Mouse (Mus musculus): Measurements from ENCODE around the gene Cd300ld2. TPM values are rescaled to one million over a fixed set of nuclear protein-coding genes. Genes with fewer than 3 reads are reported as not detected.
"Not testable (repeated sequence)": the region's sequence is repeated elsewhere in the genome, so short reads cannot be mapped to it uniquely, and the experiment has no call there.

The Cd300ld2 gene
- not detected in 2 replicates for total RNA-seq (2012; rRNA removed)
- polyA plus RNA-seq (2012; ENCODE audit: insufficient read depth in 1 of 2, insufficient read length in 2 of 2, low read depth in 1 of 2, low replicate concordance in 2 of 2, missing spikeins in 1 of 2), result not detected

DNA sequence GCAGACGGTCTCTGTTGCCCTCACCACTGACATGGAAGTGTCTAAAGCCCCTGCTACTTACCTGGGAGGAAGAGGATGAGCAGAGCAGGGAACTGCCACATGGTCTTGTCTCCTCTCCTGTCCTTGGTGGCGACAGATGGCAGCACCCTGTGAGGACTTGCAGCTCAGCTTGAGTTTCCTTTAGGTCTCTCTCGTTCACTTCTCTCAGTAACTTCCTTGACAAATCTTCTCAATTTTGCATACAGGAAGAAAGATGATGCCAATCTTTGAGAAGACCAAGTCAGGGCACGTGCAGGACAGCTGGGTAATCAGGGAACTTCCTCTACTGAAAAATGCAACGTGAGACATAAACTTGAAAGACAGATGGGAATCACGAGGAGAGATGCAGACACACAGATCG lies at the start of gene Cd300ld2:
TSS of gene Cd300ld2 (minus strand) at position 101 of the 400 bp plus-strand sequence.
- not testable (repeated sequence) for H3K36me3 ChIP-seq (ENCODE audit: control insufficient read depth in 1 of 2, insufficient read depth in 2 of 2, low read length in 2 of 2); H3K79me2 ChIP-seq (ENCODE audit: control insufficient read depth, insufficient read depth, low read length, poor library complexity); DNase-seq (ENCODE audit: low read depth, low spot score); H3K4me3 ChIP-seq (ENCODE audit: control insufficient read depth in 1 of 2, insufficient read depth in 1 of 2, low read depth in 2 of 2, low read length in 2 of 2); H3K27me3 ChIP-seq (ENCODE audit: control insufficient read depth in 1 of 2, insufficient read depth in 2 of 2, low read length in 2 of 2); H3K9ac ChIP-seq (ENCODE audit: control insufficient read depth, low read depth, low read length, poor library complexity, severe bottlenecking); H3K4me1 ChIP-seq (ENCODE audit: control insufficient read depth in 1 of 2, insufficient read depth in 2 of 2, low read length in 2 of 2); H3K9me3 ChIP-seq (replicated peaks; ENCODE audit: insufficient read depth, low read length); H3K27ac ChIP-seq (ENCODE audit: control insufficient read depth, low read depth, low read length)

DNA sequence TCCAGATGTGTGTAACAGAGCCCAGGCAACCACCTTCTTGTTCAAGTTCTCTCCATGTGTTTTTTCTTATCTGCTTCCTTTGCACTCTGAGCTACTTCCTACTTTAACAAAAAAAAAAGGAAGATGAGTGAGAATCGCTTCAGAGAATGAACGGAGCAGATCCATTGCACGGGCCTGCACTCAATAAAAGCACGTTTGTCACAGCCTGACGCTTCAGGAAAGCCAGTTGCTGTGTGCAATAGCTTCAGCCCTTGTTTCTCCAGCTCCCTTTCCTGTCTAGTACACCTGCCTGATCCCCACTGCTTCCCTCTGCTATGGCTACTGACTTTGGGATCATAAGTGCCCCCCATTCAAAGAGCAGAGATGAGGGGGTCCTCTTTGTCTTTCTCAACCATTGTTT lies 46.1 kb upstream of the Cd300ld2 start, which contains the start of gene Cd300e:
TSS of gene Cd300e (minus strand) at position 101 of the 400 bp plus-strand sequence.
- Histone ChIP-seq H3K4me1 (ENCODE audit: control insufficient read depth in 1 of 2, insufficient read depth in 2 of 2, low read length in 2 of 2) (no peaks in the 10 kb centered on the region), H3K36me3 (ENCODE audit: control insufficient read depth in 1 of 2, insufficient read depth in 2 of 2, low read length in 2 of 2) (no peaks in the 10 kb centered on the region), H3K79me2 (ENCODE audit: control insufficient read depth, insufficient read depth, low read length, poor library complexity) (no peaks in the 10 kb centered on the region), H3K9me3 (replicated peaks; ENCODE audit: insufficient read depth, low read length) (no peaks in the 10 kb centered on the region), H3K27ac (ENCODE audit: control insufficient read depth, low read depth, low read length) (no peak within 1 kb of the TSS), H3K4me3 (ENCODE audit: control insufficient read depth in 1 of 2, insufficient read depth in 1 of 2, low read depth in 2 of 2, low read length in 2 of 2) (no peak within 1 kb of the TSS), H3K9ac (ENCODE audit: control insufficient read depth, low read depth, low read length, poor library complexity, severe bottlenecking) (no peak within 1 kb of the TSS), H3K27me3 (ENCODE audit: control insufficient read depth in 1 of 2, insufficient read depth in 2 of 2, low read length in 2 of 2) (peaks cover 0 to 8% of the 10 kb centered on the region in 2 experiments; a peak in 2 of 4 replicates)
- no peak for DNase-seq (ENCODE audit: low read depth, low spot score)
- TF ChIP-seq ETS1 (IDR thresholded peaks at IDR 0.05; ENCODE audit: low read depth, low read length) (no peak), MYB (IDR thresholded peaks at IDR 0.05; ENCODE audit: low read depth, low read length) (no peak), CTCF (IDR thresholded peaks at IDR 0.05 in 2 of 3, conservative IDR thresholded peaks at IDR 0.05 in 1 of 3; ENCODE audit: control insufficient read depth in 1 of 3, insufficient read depth in 1 of 3, low read depth in 2 of 3, low read length in 3 of 3, poor library complexity in 1 of 3, severe bottlenecking in 1 of 3) (no peak), ZNF384 (IDR thresholded peaks at IDR 0.05; ENCODE audit: low read depth, low read length) (no peak), EP300 (IDR thresholded peaks at IDR 0.05; ENCODE audit: low read depth in 1 of 2, low read length in 2 of 2) (no peak), USF1 (IDR thresholded peaks at IDR 0.05; ENCODE audit: low read depth, low read length) (no peak), NELFE (IDR thresholded peaks at IDR 0.05; ENCODE audit: low read depth, low read length) (no peak), GATA1 (IDR thresholded peaks at IDR 0.05; ENCODE audit: low read depth, low read length) (no peak), E2F4 (IDR thresholded peaks at IDR 0.05; ENCODE audit: borderline replicate concordance, low read depth, low read length) (no peak), BHLHE40 (IDR thresholded peaks at IDR 0.05; ENCODE audit: borderline replicate concordance, low read depth, low read length) (no peak), MAFK (IDR thresholded peaks at IDR 0.05; ENCODE audit: borderline replicate concordance, low read depth, low read length) (no peak), MAX (IDR thresholded peaks at IDR 0.05; ENCODE audit: low read length) (no peak), SMC3 (IDR thresholded peaks at IDR 0.05; ENCODE audit: low read depth, low read length) (no peak), MAZ (IDR thresholded peaks at IDR 0.05; ENCODE audit: low read depth, low read length) (no peak), RCOR1 (IDR thresholded peaks at IDR 0.05; ENCODE audit: low read depth, low read length) (no peak), SIN3A (IDR thresholded peaks at IDR 0.05; ENCODE audit: low read length) (no peak), POLR2A (IDR thresholded peaks at IDR 0.05; ENCODE audit: control insufficient read depth in 1 of 2, insufficient read depth in 1 of 2, low read depth in 1 of 2, low read length in 2 of 2, poor library complexity in 1 of 2) (no peak)

Measured in MEL (cell line).